Mouse (Mus musculus): ENCODE results near the gene Mrpl49. TPM values are rescaled to one million over a fixed set of nuclear protein-coding genes. Genes with fewer than 3 reads are reported as not detected.

Mrpl49 gene
- polyA plus RNA-seq, 1 experiment from 2014 or later = 29.6 TPM

DNA sequence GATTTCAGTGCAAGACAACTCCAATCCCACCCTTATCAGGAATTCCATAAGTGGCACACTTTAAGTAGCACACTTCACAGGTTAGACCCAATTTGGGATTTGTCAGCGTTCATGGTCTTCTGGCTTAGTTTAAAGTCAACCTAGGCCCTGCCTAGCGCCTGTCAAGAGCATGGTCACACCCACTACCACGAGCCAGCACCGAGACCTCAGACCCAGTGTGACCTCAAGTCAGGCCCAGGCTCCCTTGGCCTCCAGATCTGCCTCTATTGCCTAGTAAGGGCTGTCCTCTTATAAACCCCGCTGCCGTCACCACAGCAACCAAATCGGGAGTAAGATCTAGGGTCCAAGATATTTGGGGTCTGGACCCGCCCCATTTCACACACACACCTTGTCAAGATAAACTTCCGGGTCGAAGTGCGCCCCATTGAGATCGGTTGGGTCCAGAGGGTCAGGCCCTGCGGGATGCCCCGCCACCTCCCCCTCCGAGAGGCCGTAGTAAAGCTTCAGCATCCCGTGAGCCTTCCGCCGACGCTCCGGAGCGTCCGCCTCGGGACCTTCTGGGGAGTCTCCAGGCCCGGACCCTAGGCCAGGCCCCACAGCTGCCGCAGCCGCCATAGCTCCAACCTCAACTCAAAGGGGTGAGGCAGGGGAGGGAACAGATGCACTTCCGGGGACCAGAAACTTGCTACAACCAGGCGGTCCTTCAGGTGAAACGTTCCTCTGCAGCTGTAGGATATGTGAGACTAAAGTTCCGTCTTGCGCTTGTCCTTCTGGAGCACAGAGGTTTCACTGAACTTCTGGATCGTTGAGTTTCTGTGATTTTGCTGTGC lies 19.2 kb upstream of the Mrpl49 start, which contains the start of gene Vps51:
TSS of gene Vps51 (minus strand) at position 668 of the 830 bp plus-strand sequence.
- Histone ChIP-seq H3K9me3 (ENCODE audit: low read length) (no peaks in the 10 kb centered on the region), H3K9ac (replicated peaks) (peak within 1 kb of the TSS; percentile 68), H3K27me3 (ENCODE audit: insufficient read depth, low read length) (no peaks in the 10 kb centered on the region), H3K4me1 (ENCODE audit: insufficient read depth) (peaks cover 17% of the 10 kb centered on the region), H3K4me2 (ENCODE audit: low read depth, low read length) (peak within 1 kb of the TSS; percentile 85), H3K4me3 (ENCODE audit: low read depth, low read length) (peak within 1 kb of the TSS; percentile 70), H3K27ac (ENCODE audit: low read depth) (peak within 1 kb of the TSS; percentile 79), H3K36me3 (replicated peaks; ENCODE audit: insufficient read depth, low read length) (peaks cover 18% of the 10 kb centered on the region)
- DNase-seq (peak; percentile 85), ATAC-seq (peak; percentile 91)
- TF ChIP-seq CTCF (IDR thresholded peaks at IDR 0.05; ENCODE audit: low read depth) = no peak
- TF ChIP-seq EP300 (IDR thresholded peaks at IDR 0.05; ENCODE audit: low read depth) = 0 out of 2 replicates have a peak, but pooled peaks have one; percentile 42
- WGBS (ENCODE audit: insufficient replicate concordance) = under 1% methylated on average over 33 of the region's 33 CpGs

- Histone ChIP-seq H3K36me3 (replicated peaks; ENCODE audit: insufficient read depth, low read length) (peaks cover 17% of the 10 kb centered on the region), H3K27ac (ENCODE audit: low read depth) (peak overlapping the region; percentile 39; the same call in 1 of the 2 replicates)
Observed at GRCm38 (mm10) chr19:6073889-6074288, 16.3 kb upstream of the Mrpl49 start.

GRCm38 (mm10) chr19:6071261-6071660 lies 13.7 kb upstream of the Mrpl49 start:
- DNase-seq (no peak), ATAC-seq (no peak)
- no peaks in the 10 kb centered on the region for H3K9me3 ChIP-seq (ENCODE audit: low read length)
- no peak overlapping the region for H3K4me3 ChIP-seq (ENCODE audit: low read depth, low read length)
- WGBS (ENCODE audit: insufficient replicate concordance) = 92% methylated on average over 19 of the region's 19 CpGs
- no peak overlapping the region for H3K9ac ChIP-seq (replicated peaks)
- H3K36me3 ChIP-seq (replicated peaks; ENCODE audit: insufficient read depth, low read length) = peaks cover 18% of the 10 kb centered on the region
- no peak overlapping the region for H3K27ac ChIP-seq (ENCODE audit: low read depth)
- no peaks in the 10 kb centered on the region for H3K27me3 ChIP-seq (ENCODE audit: insufficient read depth, low read length)
- no peak for TF ChIP-seq EP300 (IDR thresholded peaks at IDR 0.05; ENCODE audit: low read depth)
- TF ChIP-seq CTCF (IDR thresholded peaks at IDR 0.05; ENCODE audit: low read depth) = no peak
- peaks cover 25% of the 10 kb centered on the region for H3K4me1 ChIP-seq (ENCODE audit: insufficient read depth)
- no peak overlapping the region for H3K4me2 ChIP-seq (ENCODE audit: low read depth, low read length)

More at GRCm38 (mm10) chr19:6073889-6074288, 16.3 kb upstream of the Mrpl49 start:
- TF ChIP-seq CTCF (IDR thresholded peaks at IDR 0.05; ENCODE audit: low read depth) (no peak), EP300 (IDR thresholded peaks at IDR 0.05; ENCODE audit: low read depth) (no peak)
- Histone ChIP-seq H3K4me1 (ENCODE audit: insufficient read depth) (peaks cover 17% of the 10 kb centered on the region), H3K27me3 (ENCODE audit: insufficient read depth, low read length) (no peaks in the 10 kb centered on the region), H3K4me3 (ENCODE audit: low read depth, low read length) (no peak overlapping the region), H3K9ac (replicated peaks) (no peak overlapping the region), H3K9me3 (ENCODE audit: low read length) (no peaks in the 10 kb centered on the region), H3K4me2 (ENCODE audit: low read depth, low read length) (no peak overlapping the region)
- ATAC-seq (no peak), DNase-seq (no peak)
- WGBS (ENCODE audit: insufficient replicate concordance) = 72% methylated on average over 5 of the region's 5 CpGs

- peaks cover 25% of the 10 kb centered on the region for H3K4me1 ChIP-seq (ENCODE audit: insufficient read depth)
- no peak overlapping the region for H3K4me3 ChIP-seq (ENCODE audit: low read depth, low read length)
- 88% methylated on average over 31 of the region's 31 CpGs for WGBS (ENCODE audit: insufficient replicate concordance)
- TF ChIP-seq CTCF (IDR thresholded peaks at IDR 0.05; ENCODE audit: low read depth) = no peak
- TF ChIP-seq EP300 (IDR thresholded peaks at IDR 0.05; ENCODE audit: low read depth) = no peak
- no peak overlapping the region for H3K4me2 ChIP-seq (ENCODE audit: low read depth, low read length)
- no peaks in the 10 kb centered on the region for H3K27me3 ChIP-seq (ENCODE audit: insufficient read depth, low read length)
- DNase-seq (no peak), ATAC-seq (no peak)
- no peak overlapping the region for H3K9ac ChIP-seq (replicated peaks)
- H3K9me3 ChIP-seq (ENCODE audit: low read length) = no peaks in the 10 kb centered on the region
- H3K36me3 ChIP-seq (replicated peaks; ENCODE audit: insufficient read depth, low read length) = peaks cover 18% of the 10 kb centered on the region
- no peak overlapping the region for H3K27ac ChIP-seq (ENCODE audit: low read depth)
Observed at GRCm38 (mm10) chr19:6070571-6071250, 13.1 kb upstream of the Mrpl49 start.

- ATAC-seq = no peak
- no peak for TF ChIP-seq CTCF (IDR thresholded peaks at IDR 0.05; ENCODE audit: low read depth)
- TF ChIP-seq EP300 (IDR thresholded peaks at IDR 0.05; ENCODE audit: low read depth) = no peak
Observed at GRCm38 (mm10) chr19:6069851-6070250, 12.3 kb upstream of the Mrpl49 start.

GRCm38 (mm10) chr19:6068951-6069350 lies 11.4 kb upstream of the Mrpl49 start:
- Histone ChIP-seq H3K9ac (replicated peaks) (no peak overlapping the region), H3K27ac (ENCODE audit: low read depth) (no peak overlapping the region), H3K4me2 (ENCODE audit: low read depth, low read length) (no peak overlapping the region), H3K27me3 (ENCODE audit: insufficient read depth, low read length) (no peaks in the 10 kb centered on the region), H3K4me3 (ENCODE audit: low read depth, low read length) (no peak overlapping the region), H3K9me3 (ENCODE audit: low read length) (no peaks in the 10 kb centered on the region), H3K4me1 (ENCODE audit: insufficient read depth) (peaks cover 23% of the 10 kb centered on the region), H3K36me3 (replicated peaks; ENCODE audit: insufficient read depth, low read length) (peaks cover 18% of the 10 kb centered on the region)
- ATAC-seq (no peak), DNase-seq (no peak)
- WGBS (ENCODE audit: insufficient replicate concordance) = 82% methylated on average over 4 of the region's 4 CpGs
- TF ChIP-seq EP300 (IDR thresholded peaks at IDR 0.05; ENCODE audit: low read depth) (no peak), CTCF (IDR thresholded peaks at IDR 0.05; ENCODE audit: low read depth) (no peak)

More at GRCm38 (mm10) chr19:6069851-6070250, 12.3 kb upstream of the Mrpl49 start:
- H3K9me3 ChIP-seq (ENCODE audit: low read length) = no peaks in the 10 kb centered on the region
- no peak overlapping the region for H3K4me3 ChIP-seq (ENCODE audit: low read depth, low read length)
- no peak overlapping the region for H3K4me2 ChIP-seq (ENCODE audit: low read depth, low read length)
- H3K27ac ChIP-seq (ENCODE audit: low read depth) = no peak overlapping the region
- H3K36me3 ChIP-seq (replicated peaks; ENCODE audit: insufficient read depth, low read length) = peaks cover 18% of the 10 kb centered on the region
- H3K27me3 ChIP-seq (ENCODE audit: insufficient read depth, low read length) = no peaks in the 10 kb centered on the region
- no peak overlapping the region for H3K9ac ChIP-seq (replicated peaks)
- peaks cover 23% of the 10 kb centered on the region for H3K4me1 ChIP-seq (ENCODE audit: insufficient read depth)
- DNase-seq = no peak
- WGBS (ENCODE audit: insufficient replicate concordance) = 90% methylated on average over 10 of the region's 10 CpGs

Data from liver, postnatal 0 days (tissue).